Mouse (Mus musculus): Measurements from ENCODE around the gene Fitm2.

DNA sequence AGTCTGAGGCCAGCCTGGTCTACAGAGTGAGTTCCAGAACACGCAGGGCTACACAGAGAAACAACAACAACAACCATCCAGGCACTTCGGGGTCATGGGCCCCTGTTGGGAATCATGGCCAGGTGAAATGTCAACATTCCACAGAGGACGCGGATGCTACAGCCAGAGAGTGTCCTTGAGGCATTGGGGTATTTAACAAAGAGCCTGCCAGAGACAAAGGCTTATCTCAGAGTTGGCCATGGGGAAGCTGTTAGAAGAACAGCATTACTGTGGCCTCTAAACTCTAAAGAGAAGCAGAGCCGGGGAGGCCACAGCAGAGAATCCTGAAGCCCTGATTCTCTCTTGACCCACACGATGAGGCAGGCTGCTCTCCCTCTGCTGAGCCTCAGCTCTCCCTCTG is 3.6 kb downstream of the Fitm2 start:
- TF ChIP-seq EP300 (IDR thresholded peaks at IDR 0.05; ENCODE audit: insufficient read depth, low read depth, low read length) (no peak), CTCF (IDR thresholded peaks at IDR 0.05) (no peak)
